Mouse (Mus musculus): Measurements from ENCODE around the gene Man2b2. TPM values are rescaled to one million over a fixed set of nuclear protein-coding genes. Genes with fewer than 3 reads are reported as not detected.

Man2b2 gene
- total RNA-seq, 1 experiment from 2014 or later = 13.7 TPM

DNA sequence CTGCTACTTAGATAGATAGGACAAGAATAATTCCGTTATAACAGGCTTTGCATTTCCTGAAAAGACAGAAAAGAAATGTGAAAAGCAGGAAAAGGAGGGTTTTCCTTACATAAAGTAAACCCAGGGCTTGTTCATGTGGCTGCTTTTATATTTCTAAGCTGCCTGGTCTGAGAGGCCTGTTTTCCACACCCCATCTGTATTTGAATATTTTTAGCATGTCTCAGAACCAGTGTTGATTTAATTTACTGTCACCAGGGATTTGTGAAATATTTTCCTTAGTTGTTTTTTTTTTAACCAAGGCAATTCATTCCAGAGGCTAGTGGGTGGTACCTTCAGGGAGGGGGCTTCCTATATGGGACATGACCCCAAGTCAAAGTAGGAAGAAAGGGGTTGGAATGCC, 11.2 kb upstream of the Man2b2 start:
- ATAC-seq (replicated peaks in 1 of 2; ENCODE audit: insufficient read depth in 1 of 2, low FRiP score in 2 of 2, low TSS enrichment in 1 of 2, low read depth in 1 of 2, poor library complexity in 2 of 2, severe bottlenecking in 2 of 2) = no peak

DNA sequence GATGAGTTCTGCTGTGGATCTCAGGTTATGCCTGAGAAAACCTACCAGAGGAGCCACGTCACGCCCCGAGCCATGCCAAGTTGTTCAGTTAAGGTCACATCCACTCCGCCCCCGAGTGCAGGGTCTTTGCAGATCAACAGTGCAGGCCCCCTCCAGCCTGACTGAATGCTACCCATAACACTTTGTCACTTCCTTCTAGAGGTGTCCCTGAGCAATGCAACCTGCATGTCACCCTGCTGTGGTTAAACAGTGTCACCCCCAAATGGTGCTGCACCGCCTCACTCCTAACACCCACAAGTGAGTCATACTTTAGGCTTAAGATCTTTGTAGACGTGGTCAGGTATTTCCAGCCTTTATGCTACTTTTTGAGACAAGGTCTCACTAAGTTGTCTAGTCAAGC, 9.6 kb upstream of the Man2b2 start:
- ATAC-seq (replicated peaks in 1 of 2; ENCODE audit: insufficient read depth in 1 of 2, low FRiP score in 2 of 2, low TSS enrichment in 1 of 2, low read depth in 1 of 2, poor library complexity in 2 of 2, severe bottlenecking in 2 of 2) = no peak

DNA sequence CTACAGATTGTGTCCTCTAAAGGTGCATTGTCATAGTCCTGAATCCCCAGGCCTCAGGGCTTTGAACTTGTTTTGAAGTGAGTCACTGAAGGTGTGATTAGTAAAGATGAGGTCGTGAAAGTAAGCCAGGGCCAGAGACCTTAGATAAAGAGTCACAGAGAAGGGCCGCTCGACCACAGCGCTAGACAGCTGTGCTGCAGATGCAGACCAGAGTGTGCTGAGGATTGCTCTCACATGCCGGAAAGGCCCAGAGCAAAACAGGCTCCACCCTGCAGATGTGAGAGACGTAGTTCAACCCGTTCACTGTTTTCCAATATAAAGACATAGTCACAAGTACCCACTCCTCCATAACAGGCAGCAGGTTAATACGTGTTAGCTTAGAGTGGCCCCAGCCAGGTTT, 9.1 kb upstream of the Man2b2 start:
- no peak for ATAC-seq (replicated peaks in 1 of 2; ENCODE audit: insufficient read depth in 1 of 2, low FRiP score in 2 of 2, low TSS enrichment in 1 of 2, low read depth in 1 of 2, poor library complexity in 2 of 2, severe bottlenecking in 2 of 2)

DNA sequence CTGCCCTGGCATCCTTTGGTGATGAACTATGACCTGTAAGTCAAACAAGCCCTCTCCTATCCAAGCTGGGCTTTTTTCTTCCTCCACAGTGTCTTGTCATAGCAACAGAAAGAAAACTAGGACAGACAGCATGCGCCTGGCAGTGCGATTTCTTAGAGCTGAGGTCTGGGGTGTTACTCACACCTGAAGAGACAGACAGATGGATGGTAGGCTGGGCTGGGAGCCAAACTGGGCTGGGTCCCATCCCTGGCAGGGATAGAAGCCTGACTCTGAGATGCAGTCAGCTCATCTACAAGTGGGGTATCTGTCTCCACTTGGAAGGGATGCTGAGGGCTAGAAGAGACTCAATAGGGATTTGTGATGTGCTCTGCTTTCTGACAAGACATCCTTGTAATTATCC, 8.6 kb upstream of the Man2b2 start:
- ATAC-seq (replicated peaks in 1 of 2; ENCODE audit: insufficient read depth in 1 of 2, low FRiP score in 2 of 2, low TSS enrichment in 1 of 2, low read depth in 1 of 2, poor library complexity in 2 of 2, severe bottlenecking in 2 of 2) = no peak

DNA sequence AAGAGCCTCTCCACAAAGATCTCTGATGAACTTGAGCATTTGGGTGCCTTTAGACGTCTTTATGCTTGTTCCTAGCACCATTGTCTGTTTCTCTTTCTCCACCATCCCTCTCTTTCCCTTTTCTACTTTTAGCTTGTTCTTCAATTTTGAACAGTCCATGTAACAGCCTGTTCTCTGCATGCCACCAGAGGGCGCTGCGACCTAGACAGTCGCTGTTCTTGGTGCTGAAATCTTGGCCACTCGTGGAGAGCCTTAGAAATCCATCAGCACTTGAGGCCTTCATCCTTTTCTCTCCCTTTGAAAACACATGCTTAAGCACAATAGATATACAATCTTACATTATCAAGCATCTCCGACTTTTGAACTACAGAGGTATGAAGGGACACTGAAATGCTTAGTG, 5.5 kb upstream of the Man2b2 start:
- peak; percentile 67 to 85; a peak in 3 of 4 replicates for ATAC-seq (replicated peaks in 1 of 2; ENCODE audit: insufficient read depth in 1 of 2, low FRiP score in 2 of 2, low TSS enrichment in 1 of 2, low read depth in 1 of 2, poor library complexity in 2 of 2, severe bottlenecking in 2 of 2)

DNA sequence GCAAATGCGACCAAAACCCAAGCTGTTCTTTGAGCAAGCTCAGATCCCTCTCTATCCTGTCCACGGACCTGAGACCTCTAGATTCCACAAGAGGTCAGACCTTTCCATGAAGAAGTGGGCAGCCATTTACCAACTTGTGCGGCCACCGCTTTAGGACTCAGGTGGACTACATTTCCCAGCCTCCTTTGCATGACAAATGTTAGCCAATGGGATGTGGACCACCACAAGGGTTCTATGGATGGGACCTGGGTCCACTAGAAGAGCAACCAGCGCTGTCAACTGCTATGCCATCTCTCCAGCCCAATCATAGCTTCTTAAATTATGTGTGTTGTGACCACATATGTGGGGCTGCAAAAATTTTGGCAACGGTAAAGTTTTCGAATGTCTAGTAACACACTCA, 819 bp upstream of the Man2b2 start:
- no peak for ATAC-seq (replicated peaks in 1 of 2; ENCODE audit: insufficient read depth in 1 of 2, low FRiP score in 2 of 2, low TSS enrichment in 1 of 2, low read depth in 1 of 2, poor library complexity in 2 of 2, severe bottlenecking in 2 of 2)

DNA sequence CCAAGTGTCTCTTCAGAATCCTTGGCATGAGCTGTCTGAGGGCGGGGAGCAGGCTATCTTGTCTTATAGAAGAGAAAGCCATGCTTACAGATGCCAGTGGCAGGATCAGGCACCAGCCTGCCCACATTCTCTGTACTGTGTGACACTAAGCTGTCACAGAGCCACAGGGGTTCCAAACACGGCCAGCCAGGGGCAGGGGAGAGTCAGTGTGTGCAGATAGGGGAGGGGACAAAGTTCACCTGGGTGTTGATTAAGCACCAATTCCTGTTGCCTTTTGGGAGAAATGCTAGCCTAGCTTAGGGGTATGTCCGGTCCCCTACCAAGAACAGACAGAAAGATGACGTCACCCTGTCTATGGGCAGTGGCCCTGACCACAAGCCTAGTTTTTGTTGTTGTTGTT, 1.4 kb downstream of the Man2b2 start:
- ATAC-seq (replicated peaks in 1 of 2; ENCODE audit: insufficient read depth in 1 of 2, low FRiP score in 2 of 2, low TSS enrichment in 1 of 2, low read depth in 1 of 2, poor library complexity in 2 of 2, severe bottlenecking in 2 of 2) = no peak

DNA sequence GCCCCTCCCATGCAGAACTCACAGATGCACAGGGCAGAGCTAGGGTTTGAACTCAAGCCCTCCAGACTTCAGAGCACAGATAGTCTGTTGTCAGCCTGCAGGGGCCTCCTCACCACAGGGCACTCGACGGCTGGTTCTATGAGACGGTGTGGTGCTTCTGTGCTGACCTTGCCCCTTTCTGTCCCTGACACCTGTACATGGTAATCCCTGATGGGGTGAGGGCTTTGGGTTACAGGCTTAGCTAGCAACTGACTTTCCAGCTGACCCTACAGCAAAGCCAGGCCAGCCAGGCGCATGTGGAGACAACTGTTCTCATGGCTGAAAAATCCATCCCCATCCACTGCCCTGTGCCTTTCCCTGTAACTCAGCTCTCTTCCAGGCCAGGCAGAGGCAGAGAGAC, 7.5 kb downstream of the Man2b2 start:
- ATAC-seq (replicated peaks in 1 of 2; ENCODE audit: insufficient read depth in 1 of 2, low FRiP score in 2 of 2, low TSS enrichment in 1 of 2, low read depth in 1 of 2, poor library complexity in 2 of 2, severe bottlenecking in 2 of 2) = no peak

DNA sequence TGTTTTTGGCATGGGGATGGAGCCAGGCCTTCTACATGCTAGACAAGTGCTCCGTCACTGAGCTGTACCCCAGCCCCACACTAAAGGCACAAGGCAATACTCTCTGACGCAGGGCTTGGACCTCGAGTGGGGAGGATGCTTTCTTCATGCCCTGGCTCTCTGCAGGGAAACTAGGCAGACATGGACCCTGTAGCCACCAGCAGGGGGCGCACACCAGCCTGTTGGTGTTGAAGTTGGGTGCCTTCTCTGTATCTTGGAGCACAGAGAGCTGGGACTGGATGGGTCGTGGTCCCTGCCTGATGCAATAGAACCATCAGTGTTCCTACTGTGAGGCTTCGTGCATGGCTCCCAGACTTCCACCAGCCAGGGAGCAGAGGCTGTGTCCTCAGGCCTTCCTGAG, 10.3 kb downstream of the Man2b2 start:
- ATAC-seq (replicated peaks in 1 of 2; ENCODE audit: insufficient read depth in 1 of 2, low FRiP score in 2 of 2, low TSS enrichment in 1 of 2, low read depth in 1 of 2, poor library complexity in 2 of 2, severe bottlenecking in 2 of 2) = peak in 1 of 2 experiments; percentile 35; a peak in 1 of 4 replicates

DNA sequence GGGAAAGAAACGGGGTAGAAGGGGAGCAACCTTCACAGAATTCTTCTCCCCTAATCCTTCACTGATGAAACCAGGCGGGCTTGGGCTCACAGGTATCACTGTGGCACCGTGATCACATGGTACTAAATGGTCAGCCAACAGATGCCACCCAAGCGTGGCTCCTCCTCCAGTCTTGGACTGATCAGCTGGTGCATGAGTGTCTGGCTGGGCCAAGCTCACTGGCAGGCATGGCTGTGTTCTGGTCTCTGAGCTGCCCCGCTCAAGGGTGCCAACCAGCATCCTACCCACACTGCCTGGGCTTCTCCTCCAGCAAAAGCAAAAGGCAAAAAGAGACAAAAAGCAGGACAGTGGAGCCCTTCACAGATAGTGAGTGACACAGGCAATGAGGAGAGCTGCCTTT, 10.7 kb downstream of the Man2b2 start:
- ATAC-seq (replicated peaks in 1 of 2; ENCODE audit: insufficient read depth in 1 of 2, low FRiP score in 2 of 2, low TSS enrichment in 1 of 2, low read depth in 1 of 2, poor library complexity in 2 of 2, severe bottlenecking in 2 of 2) = no peak

DNA sequence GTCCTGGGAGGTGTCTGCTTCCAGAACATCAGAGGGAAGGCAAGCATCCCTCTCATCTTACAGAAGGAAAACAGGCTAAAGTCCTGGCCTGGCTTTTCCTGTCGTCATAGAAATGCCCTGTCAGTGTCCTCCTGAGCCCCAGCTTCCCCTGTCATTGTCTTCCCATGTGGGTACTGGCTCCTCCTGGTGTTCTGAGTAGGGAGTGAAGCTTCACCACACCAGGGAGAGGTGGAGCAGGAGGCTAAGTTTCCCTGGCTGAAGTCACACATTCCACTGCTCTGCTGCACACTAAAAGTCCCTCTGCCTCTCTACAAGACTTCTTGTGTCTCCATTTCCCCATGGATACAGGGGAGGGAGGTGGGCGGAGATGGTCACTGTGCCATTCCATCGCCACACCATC, 12.7 kb downstream of the Man2b2 start:
- no peak for ATAC-seq (replicated peaks in 1 of 2; ENCODE audit: insufficient read depth in 1 of 2, low FRiP score in 2 of 2, low TSS enrichment in 1 of 2, low read depth in 1 of 2, poor library complexity in 2 of 2, severe bottlenecking in 2 of 2)

DNA sequence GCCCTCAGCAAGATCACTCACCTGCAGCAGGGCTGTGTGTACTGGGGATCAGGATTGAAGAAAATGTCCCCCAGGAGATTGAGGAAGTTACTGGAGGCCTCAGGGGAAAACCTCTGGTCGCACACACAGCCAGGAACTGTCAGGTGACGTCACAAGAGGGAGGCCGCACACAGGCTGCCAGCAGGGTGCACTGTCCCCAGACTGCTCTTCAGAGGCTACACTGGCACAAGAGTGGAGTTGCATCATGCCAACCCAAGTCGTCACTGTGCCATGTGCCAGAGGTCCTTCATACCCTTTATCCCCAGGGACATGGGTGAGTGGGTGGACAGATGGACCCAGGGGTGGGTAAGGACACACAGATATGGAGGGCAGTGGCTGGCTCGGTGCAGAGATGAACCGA, 15.9 kb downstream of the Man2b2 start:
- peak; percentile 56; a peak in 3 of 4 replicates for ATAC-seq (replicated peaks in 1 of 2; ENCODE audit: insufficient read depth in 1 of 2, low FRiP score in 2 of 2, low TSS enrichment in 1 of 2, low read depth in 1 of 2, poor library complexity in 2 of 2, severe bottlenecking in 2 of 2)

DNA sequence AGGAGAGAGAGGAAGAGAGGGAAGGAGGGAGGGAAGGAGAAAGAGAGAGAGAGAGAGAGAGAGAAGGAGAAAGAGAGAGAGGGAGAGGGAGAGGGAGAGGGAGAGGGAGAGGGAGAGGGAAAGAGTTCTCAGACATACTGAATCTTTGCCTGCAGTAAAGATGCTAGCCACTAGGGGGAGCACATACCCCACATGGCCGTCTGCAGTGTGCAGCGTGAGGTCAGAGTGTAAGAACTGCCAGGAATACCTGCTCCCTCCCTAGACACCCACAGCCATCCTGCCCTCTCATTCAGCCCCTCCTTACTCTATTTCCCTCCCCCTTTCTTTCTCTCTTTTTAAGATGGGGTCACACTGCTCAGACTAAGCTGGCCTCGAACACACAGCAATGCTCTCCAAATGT, 19.0 kb downstream of the Man2b2 start:
- ATAC-seq (replicated peaks in 1 of 2; ENCODE audit: insufficient read depth in 1 of 2, low FRiP score in 2 of 2, low TSS enrichment in 1 of 2, low read depth in 1 of 2, poor library complexity in 2 of 2, severe bottlenecking in 2 of 2) = peak; percentile 47 to 64; a peak in 3 of 4 replicates

DNA sequence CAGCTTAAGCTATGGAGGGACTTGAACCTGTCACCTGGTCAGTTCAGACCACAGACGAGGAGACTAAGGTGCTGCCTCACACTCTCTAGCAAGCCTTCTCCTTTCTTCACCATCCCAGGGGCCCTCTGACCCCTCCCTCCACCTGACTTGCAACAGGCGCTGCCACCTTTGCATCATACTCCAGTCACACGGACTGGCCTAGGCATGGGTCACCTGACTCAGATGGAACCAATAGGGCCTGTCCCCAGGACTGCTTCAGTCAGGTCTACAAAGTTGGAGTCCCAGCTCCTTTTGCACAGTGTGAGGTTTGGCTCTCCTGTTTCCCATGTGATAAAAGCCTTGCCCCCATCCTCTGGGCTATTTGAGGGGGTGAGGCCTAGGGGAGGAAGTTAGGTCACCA, 19.8 kb downstream of the Man2b2 start:
- peak in 1 of 2 experiments; percentile 53; a peak in 2 of 4 replicates for ATAC-seq (replicated peaks in 1 of 2; ENCODE audit: insufficient read depth in 1 of 2, low FRiP score in 2 of 2, low TSS enrichment in 1 of 2, low read depth in 1 of 2, poor library complexity in 2 of 2, severe bottlenecking in 2 of 2)

DNA sequence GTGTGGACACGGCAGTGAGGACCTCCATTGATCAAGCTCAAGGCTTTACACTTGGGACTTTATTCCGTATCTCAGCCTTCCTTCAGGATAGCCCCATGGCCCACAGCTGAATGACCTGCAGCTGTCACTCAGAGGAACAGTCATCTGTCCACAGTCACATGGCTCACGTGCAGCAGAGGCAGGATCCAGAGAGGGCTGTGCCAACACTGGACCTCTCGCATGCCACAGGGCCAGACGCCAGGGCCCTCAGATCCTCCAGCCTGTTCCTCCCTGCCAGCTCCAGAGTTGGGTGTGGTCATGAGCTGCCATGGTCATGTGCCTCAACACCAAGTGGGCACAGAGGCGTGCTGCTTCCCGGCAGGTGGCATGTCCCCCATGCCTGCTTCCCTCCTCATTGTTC, 21.3 kb downstream of the Man2b2 start:
- no peak for ATAC-seq (replicated peaks in 1 of 2; ENCODE audit: insufficient read depth in 1 of 2, low FRiP score in 2 of 2, low TSS enrichment in 1 of 2, low read depth in 1 of 2, poor library complexity in 2 of 2, severe bottlenecking in 2 of 2)

DNA sequence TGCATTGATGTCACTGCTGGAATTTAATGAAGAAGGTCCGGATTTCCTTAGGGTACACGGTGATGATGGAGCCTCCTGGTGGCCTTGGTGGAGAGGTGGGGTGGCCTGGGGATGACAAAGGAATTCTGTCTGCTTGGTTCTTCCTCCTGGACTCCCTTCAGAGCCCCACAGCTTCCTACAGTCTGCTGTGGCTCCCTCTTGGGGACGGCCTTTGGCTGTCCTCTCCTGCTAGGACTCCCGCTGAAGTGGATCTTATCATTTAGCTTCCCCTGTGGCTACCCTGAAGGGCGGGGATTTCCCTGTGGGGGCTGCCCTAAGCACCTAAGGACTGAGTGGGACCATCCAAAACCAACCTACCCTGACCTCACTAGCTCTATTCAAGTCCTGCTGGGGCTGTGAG, 23.3 kb downstream of the Man2b2 start:
- no peak for ATAC-seq (replicated peaks in 1 of 2; ENCODE audit: insufficient read depth in 1 of 2, low FRiP score in 2 of 2, low TSS enrichment in 1 of 2, low read depth in 1 of 2, poor library complexity in 2 of 2, severe bottlenecking in 2 of 2)

DNA sequence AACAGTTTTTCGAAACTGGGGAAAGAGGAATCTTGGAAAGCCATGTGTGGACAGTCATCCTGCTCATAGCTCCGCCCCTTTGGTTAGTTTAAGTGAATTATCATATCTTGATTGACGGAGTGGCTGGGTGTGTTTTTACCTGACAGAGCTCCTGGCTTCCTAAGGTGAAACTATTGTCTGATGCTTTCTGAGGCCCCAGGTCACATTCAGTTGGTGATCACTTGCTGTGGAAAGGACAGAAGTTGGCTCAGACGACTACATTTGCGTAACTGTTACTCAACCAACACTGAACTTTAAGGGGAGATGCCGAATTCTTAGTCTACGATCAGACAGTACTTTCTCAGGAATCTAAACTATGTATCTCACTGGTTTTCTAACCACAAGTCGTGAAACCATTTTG, 33.2 kb downstream of the Man2b2 start:
- no peak for ATAC-seq (replicated peaks in 1 of 2; ENCODE audit: insufficient read depth in 1 of 2, low FRiP score in 2 of 2, low TSS enrichment in 1 of 2, low read depth in 1 of 2, poor library complexity in 2 of 2, severe bottlenecking in 2 of 2)

DNA sequence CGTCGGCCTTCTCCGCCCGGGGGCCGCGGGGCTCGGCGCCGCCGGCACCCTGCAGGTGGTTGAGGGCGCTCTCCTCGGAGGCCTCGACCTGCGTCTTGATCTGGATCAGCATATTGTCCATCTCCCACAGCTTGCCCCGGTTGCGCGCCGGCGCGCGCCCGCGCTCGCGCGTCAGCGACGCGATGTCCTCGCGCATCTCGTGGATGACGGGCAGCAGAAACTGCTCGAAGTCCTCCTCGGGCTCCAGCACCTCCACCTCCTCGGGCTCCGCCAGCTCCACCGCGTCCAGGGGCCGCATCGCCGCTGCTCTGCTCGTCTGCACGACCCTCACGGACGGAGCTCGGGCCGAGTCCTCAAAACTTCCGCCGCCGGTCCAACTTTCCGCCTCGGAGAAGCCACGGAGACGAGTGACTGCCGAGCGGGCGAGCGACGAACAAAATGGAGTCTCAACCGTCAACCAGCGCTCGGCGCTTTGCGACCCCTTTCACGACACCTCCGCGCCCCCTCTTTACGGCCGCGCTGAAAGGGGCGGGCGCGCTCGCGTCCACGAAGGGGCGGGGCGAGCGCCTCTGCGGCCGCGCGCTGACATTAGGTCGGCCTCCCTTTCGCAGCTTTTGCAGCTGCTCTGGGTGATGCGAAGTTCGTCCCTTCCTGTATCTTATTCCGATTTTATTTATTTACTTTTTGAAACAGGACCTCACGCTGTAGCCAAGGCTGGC, 34.0 kb downstream of the Man2b2 start, which contains the start of gene Mrfap1:
Gene Mrfap1, minus strand, starts transcription at position 477 of the 719 bp plus-strand sequence.
- peak; percentile 70 to 78 for ATAC-seq (replicated peaks in 1 of 2; ENCODE audit: insufficient read depth in 1 of 2, low FRiP score in 2 of 2, low TSS enrichment in 1 of 2, low read depth in 1 of 2, poor library complexity in 2 of 2, severe bottlenecking in 2 of 2)

DNA sequence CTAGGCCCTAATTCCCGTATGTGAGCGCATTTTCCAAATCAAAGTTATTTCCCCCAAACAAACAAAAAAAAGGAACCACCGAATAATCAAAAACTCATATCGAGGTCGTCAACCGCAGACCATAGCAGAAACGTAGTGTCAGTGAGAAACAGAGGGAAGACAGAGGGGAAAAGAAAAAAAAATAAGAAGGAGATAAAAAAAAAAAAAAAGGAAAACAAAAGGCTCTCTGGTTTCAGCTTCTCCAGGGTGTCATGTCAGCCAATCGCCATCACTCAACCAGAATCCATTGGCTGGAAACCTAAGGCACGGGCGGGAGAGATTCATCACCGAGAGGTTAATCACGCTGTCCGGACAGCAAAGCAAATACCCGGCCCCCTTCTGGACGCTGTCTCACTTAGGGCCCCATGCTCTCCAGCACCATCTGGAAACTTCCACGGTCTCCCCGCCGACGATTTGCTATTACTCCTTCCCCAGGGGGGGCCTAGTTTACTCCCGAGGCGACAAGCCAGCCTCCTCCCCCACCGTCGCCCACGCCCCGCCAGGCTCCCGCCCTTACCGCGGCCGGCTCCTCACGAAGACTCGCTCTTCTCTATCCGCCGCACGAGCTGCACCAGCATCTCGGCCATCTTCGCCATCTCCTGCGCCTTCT, 34.7 kb downstream of the Man2b2 start:
- ATAC-seq (replicated peaks in 1 of 2; ENCODE audit: insufficient read depth in 1 of 2, low FRiP score in 2 of 2, low TSS enrichment in 1 of 2, low read depth in 1 of 2, poor library complexity in 2 of 2, severe bottlenecking in 2 of 2) = peak; percentile 18 to 35; a peak in 2 of 4 replicates
